Mouse (Mus musculus): ENCODE results near the gene Atf4.

Atf4 gene

GRCm38 (mm10) chr15:80249672-80250071, 5.3 kb upstream of the Atf4 start:
- DNase-seq (ENCODE audit: low spot score) = no peak

GRCm38 (mm10) chr15:80250586-80250985, 4.4 kb upstream of the Atf4 start:
- peak; percentile 36 for DNase-seq (ENCODE audit: low spot score)

DNA sequence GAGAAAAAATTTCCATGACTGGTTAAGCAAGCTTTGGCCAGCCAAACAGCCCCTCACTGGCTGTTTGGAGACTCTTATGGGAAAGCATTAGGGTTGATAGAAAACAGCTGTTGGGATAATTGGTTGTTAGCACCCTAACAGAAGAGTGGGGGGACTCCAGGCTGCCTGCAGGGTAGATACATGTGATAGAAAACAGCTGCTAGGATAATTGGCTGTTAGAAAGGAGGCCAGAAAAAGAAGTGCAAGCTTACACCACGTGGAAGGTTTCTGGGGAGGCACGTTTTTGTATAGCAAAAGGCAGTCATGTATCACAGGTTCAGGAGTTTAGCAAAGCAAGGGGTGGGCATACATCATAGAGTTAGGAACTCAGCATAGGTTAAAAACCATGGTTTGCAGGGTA, 1.5 kb upstream of the Atf4 start:
- no peak for DNase-seq (ENCODE audit: low spot score)

- no peak for DNase-seq (ENCODE audit: low spot score)
Observed at GRCm38 (mm10) chr15:80254207-80254606, 777 bp upstream of the Atf4 start.

DNA sequence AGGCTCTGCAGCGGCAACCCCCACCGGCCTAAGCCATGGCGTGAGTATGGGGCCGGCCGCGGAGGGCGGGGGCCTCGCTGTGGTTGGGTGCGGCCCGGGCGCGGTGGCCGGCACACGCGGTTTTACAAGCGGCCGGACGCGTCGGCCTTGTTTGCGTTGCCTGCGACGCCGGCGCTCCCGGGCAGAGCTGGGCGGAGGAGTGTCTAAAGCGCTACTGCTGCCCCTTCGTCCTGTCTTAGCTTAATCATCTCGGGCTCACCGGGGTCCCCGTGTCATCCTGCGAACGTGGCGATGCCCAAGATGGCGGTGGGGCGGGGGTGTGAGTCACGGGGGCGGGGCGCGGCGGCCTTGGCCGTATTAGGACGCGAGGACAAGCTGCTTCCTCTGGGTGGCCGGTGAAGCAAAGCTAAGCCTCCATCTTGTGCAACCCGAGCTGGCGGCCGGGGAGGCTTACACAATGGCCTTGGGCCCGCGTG, 700 bp downstream of the Atf4 start:
- DNase-seq (ENCODE audit: low spot score) = peak; percentile 83

GRCm38 (mm10) chr15:80256242-80256641, 1.3 kb downstream of the Atf4 start:
- no peak for DNase-seq (ENCODE audit: low spot score)

DNA sequence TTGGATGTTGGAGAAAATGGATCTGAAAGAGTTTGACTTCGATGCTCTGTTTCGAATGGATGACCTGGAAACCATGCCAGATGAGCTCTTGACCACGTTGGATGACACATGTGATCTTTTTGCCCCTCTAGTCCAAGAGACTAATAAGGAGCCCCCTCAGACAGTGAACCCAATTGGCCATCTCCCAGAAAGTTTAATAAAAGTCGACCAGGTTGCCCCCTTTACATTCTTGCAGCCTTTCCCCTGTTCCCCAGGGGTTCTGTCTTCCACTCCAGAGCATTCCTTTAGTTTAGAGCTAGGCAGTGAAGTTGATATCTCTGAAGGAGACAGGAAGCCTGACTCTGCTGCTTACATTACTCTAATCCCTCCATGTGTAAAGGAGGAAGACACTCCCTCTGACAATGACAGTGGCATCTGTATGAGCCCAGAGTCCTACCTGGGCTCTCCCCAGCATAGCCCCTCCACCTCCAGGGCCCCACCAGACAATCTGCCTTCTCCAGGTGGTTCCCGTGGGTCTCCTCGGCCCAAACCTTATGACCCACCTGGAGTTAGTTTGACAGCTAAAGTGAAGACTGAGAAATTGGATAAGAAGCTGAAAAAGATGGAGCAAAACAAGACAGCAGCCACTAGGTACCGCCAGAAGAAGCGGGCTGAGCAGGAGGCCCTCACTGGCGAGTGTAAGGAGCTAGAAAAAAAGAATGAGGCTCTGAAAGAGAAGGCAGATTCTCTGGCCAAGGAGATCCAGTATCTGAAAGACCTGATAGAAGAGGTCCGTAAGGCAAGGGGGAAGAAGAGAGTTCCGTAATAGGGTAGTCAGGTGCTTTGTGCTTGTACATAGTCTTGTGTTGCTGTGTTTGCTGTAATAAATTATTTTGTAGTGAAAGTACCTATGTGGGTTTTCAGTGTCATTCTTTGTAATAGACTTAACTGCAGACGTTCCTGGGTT, 1.9 kb downstream of the Atf4 start:
- no peak for DNase-seq (ENCODE audit: low spot score)

DNA sequence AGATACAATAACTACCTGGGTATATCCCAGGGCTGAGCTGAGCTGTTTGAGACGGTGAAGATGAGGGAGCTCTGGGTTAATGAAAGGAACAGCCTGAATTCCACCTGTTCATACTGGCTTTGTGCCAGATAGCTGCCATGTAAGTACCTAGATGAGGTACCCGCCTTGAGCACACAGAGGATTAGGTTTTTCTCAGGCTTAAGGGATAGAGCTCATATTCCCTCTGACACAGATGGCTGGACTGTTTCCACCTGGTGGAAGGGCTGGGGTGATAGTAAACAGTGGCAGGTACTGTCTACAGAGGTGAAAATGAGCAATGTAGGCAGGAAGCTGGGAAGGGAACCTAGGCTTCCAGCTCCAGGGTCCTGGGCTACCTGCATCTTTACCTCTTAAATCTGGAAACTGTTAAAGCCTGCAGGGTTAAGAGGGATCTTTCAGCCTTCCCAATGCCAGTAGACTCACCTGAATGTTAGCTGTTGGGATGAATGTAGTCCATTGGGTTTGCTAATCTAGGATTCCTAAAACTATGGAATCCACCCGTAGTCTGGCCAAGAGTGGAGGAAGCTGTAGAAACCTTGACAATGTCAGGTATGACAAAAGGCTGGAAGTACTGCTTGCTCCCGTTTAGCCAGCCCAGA, 2.7 kb downstream of the Atf4 start:
- DNase-seq (ENCODE audit: low spot score) = no peak

DNA sequence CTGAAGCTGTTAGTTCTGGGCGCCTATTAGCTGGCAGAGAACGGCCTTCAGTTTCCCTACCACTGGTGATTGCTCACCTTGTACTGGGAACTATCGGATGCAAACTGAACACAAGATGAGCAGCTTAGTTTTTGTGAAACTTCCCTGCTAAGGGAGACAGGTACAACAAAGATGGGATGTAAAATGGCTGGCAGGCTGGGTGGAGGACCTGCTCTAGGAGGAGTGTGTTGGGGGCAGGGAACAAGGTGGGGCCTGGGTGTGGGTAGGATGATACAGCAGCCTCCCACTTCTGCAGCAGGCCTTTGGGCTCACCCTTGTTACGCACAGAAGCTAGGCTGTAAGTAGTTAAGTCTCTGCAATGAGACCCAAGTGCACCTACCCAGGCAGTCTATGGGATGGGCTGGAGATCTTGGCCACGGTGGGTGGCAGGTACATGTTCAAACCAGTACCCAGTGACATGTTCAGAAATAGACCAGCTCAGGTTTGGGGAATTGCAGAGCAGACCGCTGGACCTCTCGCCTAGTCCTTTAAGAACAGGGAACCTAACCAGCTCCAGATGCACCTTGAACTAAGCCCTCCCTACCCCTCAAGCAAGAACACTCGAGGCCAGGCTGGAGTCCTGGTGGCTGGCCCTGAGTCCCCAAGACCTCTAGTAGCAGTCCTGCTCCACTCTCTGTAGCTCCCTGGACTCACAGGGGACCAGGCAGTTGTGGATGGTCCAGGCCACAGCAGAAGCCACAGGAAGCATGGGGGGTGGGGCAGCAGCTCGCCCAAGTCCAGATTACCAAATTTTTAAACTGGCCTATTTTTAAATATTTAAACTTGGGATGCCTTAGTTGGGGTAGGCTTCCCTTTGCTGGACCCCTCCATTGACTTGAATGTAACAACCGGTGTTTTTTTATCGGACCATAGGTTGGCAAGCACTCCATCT, 3.5 kb downstream of the Atf4 start:
- no peak for DNase-seq (ENCODE audit: low spot score)

- no peak for DNase-seq (ENCODE audit: low spot score)
Observed at GRCm38 (mm10) chr15:80259406-80260045, 4.5 kb downstream of the Atf4 start.

- DNase-seq (ENCODE audit: low spot score) = peak; percentile 82
Observed at GRCm38 (mm10) chr15:80260677-80261076, 5.7 kb downstream of the Atf4 start.

- DNase-seq (ENCODE audit: low spot score) = no peak
Observed at GRCm38 (mm10) chr15:80261100-80261499, 6.1 kb downstream of the Atf4 start.

GRCm38 (mm10) chr15:80263610-80264575, 8.9 kb downstream of the Atf4 start, which contains the start of gene Rps19bp1:
Gene Rps19bp1 (minus strand): TSS chr15:80264315.
- DNase-seq (ENCODE audit: low spot score) = peak; percentile 88

DNA sequence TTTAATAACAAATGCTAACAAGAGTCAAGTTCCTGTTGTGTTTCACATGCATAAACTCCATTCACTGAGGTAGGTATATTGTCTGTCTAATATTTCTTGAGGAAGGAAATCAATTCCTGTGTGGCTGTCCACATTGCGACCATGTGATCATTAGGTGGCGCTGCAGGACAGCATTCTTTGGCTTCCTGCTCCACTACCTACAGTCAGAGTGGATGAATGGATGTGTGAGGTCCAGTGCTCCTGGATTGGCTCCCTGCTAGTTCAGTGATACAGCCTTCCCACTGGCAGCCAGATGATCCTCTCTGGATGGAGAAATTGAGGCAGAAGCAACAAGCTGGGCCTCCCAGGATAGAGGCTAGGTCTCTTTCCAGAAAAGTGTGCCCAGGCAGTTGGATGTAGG, 11.3 kb downstream of the Atf4 start:
- peak; percentile 67 for DNase-seq (ENCODE audit: low spot score)

GRCm38 (mm10) chr15:80271858-80272396, 16.9 kb downstream of the Atf4 start:
- DNase-seq (ENCODE audit: low spot score) = no peak

DNA sequence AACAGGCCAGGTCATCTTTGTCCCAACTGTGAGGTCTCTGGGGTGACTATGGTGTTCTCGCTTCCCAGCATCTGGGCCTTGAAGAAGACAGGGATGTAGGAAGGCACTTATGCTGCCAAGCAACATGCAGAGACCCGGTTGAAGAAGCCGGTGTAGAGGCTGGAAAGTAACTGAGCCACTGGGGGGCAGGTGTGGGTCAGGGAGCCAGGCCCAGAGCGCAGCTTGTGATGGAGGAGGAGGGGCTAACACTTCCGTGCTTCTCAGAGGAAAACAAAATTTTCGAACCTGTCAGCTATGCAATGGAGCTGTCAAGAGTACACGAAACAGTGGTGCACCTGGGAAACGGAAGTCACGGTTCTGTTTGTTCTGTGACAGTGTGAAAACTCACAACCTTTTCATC, 22.1 kb downstream of the Atf4 start:
- no peak for DNase-seq (ENCODE audit: low spot score)

- peak; percentile 68 for DNase-seq (ENCODE audit: low spot score)
Observed at GRCm38 (mm10) chr15:80277625-80278024, 22.6 kb downstream of the Atf4 start.

- no peak for DNase-seq (ENCODE audit: low spot score)
Observed at GRCm38 (mm10) chr15:80278121-80278759, 23.3 kb downstream of the Atf4 start.

- DNase-seq (ENCODE audit: low spot score) = no peak
Observed at GRCm38 (mm10) chr15:80279053-80279452, 24.1 kb downstream of the Atf4 start.
